Mouse (Mus musculus) Patski (cell line): ENCODE data around the gene Nsd2. TPM values are rescaled to one million over a fixed set of nuclear protein-coding genes. Genes with fewer than 3 reads are reported as not detected.

Experiments
- ATAC-seq: fragments of 100-300 bp; one replicate; pipeline ENCODE4 v1.8.0; 2021
- CTCF ChIA-PET: fragments of 350-600 bp; sonication (Branson Sonifier 250); formaldehyde crosslinking; loops from one replicate; lab custom pipeline; 2022; ENCODE audit warnings: inconsistent platforms; lab: Charles Lee
- POLR2A ChIA-PET: fragments of 350-600 bp; sonication (Branson Sonifier 250); formaldehyde crosslinking; loops from one replicate; lab custom pipeline; 2022; ENCODE audit warnings: antibody characterized with exemption, inconsistent platforms; lab: Charles Lee
- DNase-seq: peaks from one replicate; pipeline ENCODE4 v3.0.0-alpha.2; 2011; ENCODE audit warnings: low read depth, low spot score
- H3K27me3 ChIP-seq: fragments of 371-371 bp; one replicate; pipeline ENCODE4 v1.5.1; 2021
- CTCF ChIP-seq: fragments of 100-300 bp; IDR thresholded peaks from one replicate; pipeline ENCODE4 v1.5.1; 2021
- in situ Hi-C: fragments of 300-500 bp; cut with MboI; formaldehyde crosslinking; loops from 3 replicates; pipeline ENCODE4 v1.11.1; 2018; ENCODE audit warnings: low pct_unique_long_range_greater_than_20kb, mixed read lengths
- polyA plus RNA-seq: library from polyadenylated mRNA; unstranded; gene quantifications from one replicate; pipeline ENCODE4 v1.2.3, GENCODE M21; 2021

Nsd2 gene
- polyA plus RNA-seq, 1 experiment from 2014 or later = 69.6 TPM

- ATAC-seq (no peak), DNase-seq (no peak)
- H3K27me3 ChIP-seq = no peaks in the 10 kb centered on the region
- in situ Hi-C loops = loop anchor here (5.0 kb wide), 1 partner anchor 36 kb away; the partner anchor contains the start of gene Letm1
- TF ChIP-seq CTCF = no peak
- POLR2A ChIA-PET = interaction anchor here (0.6 kb wide), 3 partner anchors 14 to 47 kb away, joined by 3 to 4 read pairs (median 3); no protein-coding TSS in a partner anchor
- CTCF ChIA-PET = interaction anchor here (1.7 kb wide), 1 partner anchor 13 kb away, joined by 5 read pairs; no protein-coding TSS in a partner anchor
These were observed 2.4 kb upstream of the Nsd2 start for GRCm38 (mm10) chr5:33818104-33818503.

- ChIA-PET CTCF (interaction anchor here (1.5 kb wide), 1 partner anchor 22 kb away, joined by 4 read pairs; no protein-coding TSS in a partner anchor), POLR2A (interaction anchor here (0.5 to 0.8 kb wide), 2 partner anchors 18 to 36 kb away, joined by 3 to 5 read pairs; partner anchors contain the start of gene Letm1)
- in situ Hi-C loops = loop anchor here (5.0 kb wide), 1 partner anchor 37 kb away; the partner anchor contains the start of gene Letm1
- H3K27me3 ChIP-seq = no peaks in the 10 kb centered on the region
- TF ChIP-seq CTCF = no peak
- DNase-seq (peak; percentile 81), ATAC-seq (peak; percentile 29)
These were observed 1.2 kb upstream of the Nsd2 start for GRCm38 (mm10) chr5:33819141-33819875.

- CTCF ChIA-PET = interaction anchor here (0.6 to 1.1 kb wide), 2 partner anchors 10 to 15 kb away, joined by 3 to 4 read pairs; no protein-coding TSS in a partner anchor
- ATAC-seq (peak; percentile 48), DNase-seq (no peak)
These were observed 452 bp downstream of the Nsd2 start for GRCm38 (mm10) chr5:33820733-33821621.

GRCm38 (mm10) chr5:33821901-33822427 is 1.4 kb downstream of the Nsd2 start:
- ChIA-PET POLR2A (interaction anchor here (0.6 kb wide), 1 partner anchor 20 kb away, joined by 3 read pairs; no protein-coding TSS in a partner anchor), CTCF (interaction anchor here (0.6 to 1.1 kb wide), 3 partner anchors 8 to 14 kb away, joined by 3 to 4 read pairs (median 3); no protein-coding TSS in a partner anchor)
- in situ Hi-C loops = no loop called here
- no peak for DNase-seq
- no peaks in the 10 kb centered on the region for H3K27me3 ChIP-seq
- ATAC-seq = no peak
- no peak for TF ChIP-seq CTCF

More at GRCm38 (mm10) chr5:33820733-33821621, 452 bp downstream of the Nsd2 start:
- no peaks in the 10 kb centered on the region for H3K27me3 ChIP-seq
- TF ChIP-seq CTCF = no peak
- POLR2A ChIA-PET = no interaction called here
- in situ Hi-C loops = no loop called here

- DNase-seq (no peak), ATAC-seq (no peak)
- CTCF ChIA-PET = interaction anchor here (1.0 to 1.1 kb wide), 3 partner anchors 9 to 14 kb away, joined by 3 to 4 read pairs (median 4); no protein-coding TSS in a partner anchor
- no peak for TF ChIP-seq CTCF
- H3K27me3 ChIP-seq = no peaks in the 10 kb centered on the region
- in situ Hi-C loops = no loop called here
- POLR2A ChIA-PET = interaction anchor here (0.6 kb wide), 1 partner anchor 21 kb away, joined by 3 read pairs; no protein-coding TSS in a partner anchor
These were observed 1.9 kb downstream of the Nsd2 start for GRCm38 (mm10) chr5:33822456-33822855.

- H3K27me3 ChIP-seq = no peaks in the 10 kb centered on the region
- no peak for ATAC-seq
- in situ Hi-C loops = no loop called here
- POLR2A ChIA-PET = no interaction called here
- no peak for DNase-seq
- CTCF ChIA-PET = no interaction called here
- TF ChIP-seq CTCF = no peak
These were observed 5.5 kb downstream of the Nsd2 start for GRCm38 (mm10) chr5:33826001-33826400.

GRCm38 (mm10) chr5:33828107-33828506 is 7.6 kb downstream of the Nsd2 start:
- H3K27me3 ChIP-seq = no peaks in the 10 kb centered on the region
- DNase-seq = no peak
- no peak for TF ChIP-seq CTCF
- ChIA-PET POLR2A (interaction anchor here (1.0 kb wide), 1 partner anchor 52 kb away, joined by 3 read pairs; no protein-coding TSS in a partner anchor), CTCF (interaction anchor here (1.2 kb wide), 1 partner anchor 8 kb away, joined by 4 read pairs; no protein-coding TSS in a partner anchor)
- ATAC-seq = no peak
- in situ Hi-C loops = no loop called here

- H3K27me3 ChIP-seq = no peaks in the 10 kb centered on the region
- POLR2A ChIA-PET = no interaction called here
- CTCF ChIA-PET = interaction anchor here (1.3 to 2.5 kb wide), 3 partner anchors 10 to 23 kb away, joined by 3 to 14 read pairs (median 3); no protein-coding TSS in a partner anchor
- in situ Hi-C loops = no loop called here
- DNase-seq = no peak
- no peak for TF ChIP-seq CTCF
- ATAC-seq = no peak
These were observed 9.4 kb downstream of the Nsd2 start for GRCm38 (mm10) chr5:33829958-33830357.

- in situ Hi-C loops = no loop called here
- ATAC-seq (no peak), DNase-seq (no peak)
- POLR2A ChIA-PET = no interaction called here
- CTCF ChIA-PET = interaction anchor here (1.0 to 2.5 kb wide), 6 partner anchors 9 to 35 kb away, joined by 3 to 14 read pairs (median 3); no protein-coding TSS in a partner anchor
- H3K27me3 ChIP-seq = no peaks in the 10 kb centered on the region
- TF ChIP-seq CTCF = peak; percentile 75
These were observed 10.3 kb downstream of the Nsd2 start for GRCm38 (mm10) chr5:33830832-33831231.
